Mouse (Mus musculus) megakaryocyte, embryonic 14.5 days (primary cell): Measurements from ENCODE around the gene Gm4791.

Experiments
- FLI1 ChIP-seq: IDR thresholded peaks from 2 replicates; pipeline ENCODE4 v1.6.1; 2012; ENCODE audit warnings: low read length, inconsistent platforms, mixed read lengths
- GATA1 ChIP-seq: IDR thresholded peaks from 3 replicates; pipeline ENCODE4 v1.6.1; 2012; ENCODE audit warnings: mixed read lengths, low read length, inconsistent platforms, borderline replicate concordance

- TF ChIP-seq GATA1 = no peak
- TF ChIP-seq FLI1 = no peak
These were observed 29.6 kb upstream of the Gm4791 start for GRCm38 (mm10) chr9:46968970-46969369.
